Mouse (Mus musculus) adrenal gland, postnatal 4 days (tissue): Measurements from ENCODE around the gene 5430427O19Rik. TPM values are rescaled to one million over a fixed set of nuclear protein-coding genes. Genes with fewer than 3 reads are reported as not detected.

Source experiments
- DNase-seq, 2 experiments: peaks; one replicate each; pipeline ENCODE4 v3.0.0; 2021 to 2022; ENCODE audit warnings: low spot score in 2 of 2, mixed read lengths in 2 of 2
- long read RNA-seq, 2 experiments: library from polyadenylated mRNA; stranded (forward); transcript quantifications; one replicate each; pipeline ENCODE4 v2.0.0; 2021
- total RNA-seq, 2 experiments: library from RNA; stranded (reverse); gene quantifications; 2 replicates each; pipeline ENCODE4 v1.2.3; 2021

The 5430427O19Rik gene
- total RNA-seq: under 1 TPM; 0.14 to 0.17 TPM
- long read RNA-seq, experiment 1: 0 reads
- long read RNA-seq, experiment 2: 0 reads

- no peak for DNase-seq
Observed at GRCm38 (mm10) chrX:85869914-85870483, at the start of gene 5430427O19Rik. TSS of gene 5430427O19Rik (plus strand) at chrX:85870354.

- no peak for DNase-seq
Observed at GRCm38 (mm10) chrX:85827719-85828453, 42.3 kb upstream of the 5430427O19Rik start.

- no peak for DNase-seq
Observed at GRCm38 (mm10) chrX:85829000-85829399, 41.2 kb upstream of the 5430427O19Rik start.

- DNase-seq: no peak
Observed at GRCm38 (mm10) chrX:85839174-85839573, 31.0 kb upstream of the 5430427O19Rik start.

GRCm38 (mm10) chrX:85855938-85856337, 14.2 kb upstream of the 5430427O19Rik start:
- DNase-seq: no peak

GRCm38 (mm10) chrX:85857169-85857568, 13.0 kb upstream of the 5430427O19Rik start:
- no peak for DNase-seq

- DNase-seq: no peak
Observed at GRCm38 (mm10) chrX:85868079-85868478, 2.1 kb upstream of the 5430427O19Rik start.

- no peak for DNase-seq
Observed at GRCm38 (mm10) chrX:85871371-85872056, 1.4 kb downstream of the 5430427O19Rik start.

- no peak for DNase-seq
Observed at GRCm38 (mm10) chrX:85874367-85874766, 4.2 kb downstream of the 5430427O19Rik start.

- DNase-seq: no peak
Observed at GRCm38 (mm10) chrX:85875951-85876350, 5.8 kb downstream of the 5430427O19Rik start.

GRCm38 (mm10) chrX:85877747-85878146, 7.6 kb downstream of the 5430427O19Rik start:
- no peak for DNase-seq

GRCm38 (mm10) chrX:85878293-85878692, 8.1 kb downstream of the 5430427O19Rik start:
- no peak for DNase-seq

GRCm38 (mm10) chrX:85879198-85879977, 9.2 kb downstream of the 5430427O19Rik start:
- no peak for DNase-seq

GRCm38 (mm10) chrX:85886651-85887050, 16.5 kb downstream of the 5430427O19Rik start:
- no peak for DNase-seq

- DNase-seq: no peak
Observed at GRCm38 (mm10) chrX:85901195-85901594, 31.0 kb downstream of the 5430427O19Rik start.

- DNase-seq: no peak
Observed at GRCm38 (mm10) chrX:85919034-85919433, 48.9 kb downstream of the 5430427O19Rik start.

- DNase-seq: no peak
Observed at GRCm38 (mm10) chrX:85932991-85933390, 62.8 kb downstream of the 5430427O19Rik start.
